Mouse (Mus musculus) CD4-positive helper T cell, adult 2 months (primary cell): ENCODE measurements around the gene Mrpl43.

ENCODE experiments used
- DNase-seq: peaks from one replicate; pipeline ENCODE4 v3.0.0-alpha.2; 2012; ENCODE audit warnings: low read depth, missing footprints, low spot score

Mrpl43 gene

DNA sequence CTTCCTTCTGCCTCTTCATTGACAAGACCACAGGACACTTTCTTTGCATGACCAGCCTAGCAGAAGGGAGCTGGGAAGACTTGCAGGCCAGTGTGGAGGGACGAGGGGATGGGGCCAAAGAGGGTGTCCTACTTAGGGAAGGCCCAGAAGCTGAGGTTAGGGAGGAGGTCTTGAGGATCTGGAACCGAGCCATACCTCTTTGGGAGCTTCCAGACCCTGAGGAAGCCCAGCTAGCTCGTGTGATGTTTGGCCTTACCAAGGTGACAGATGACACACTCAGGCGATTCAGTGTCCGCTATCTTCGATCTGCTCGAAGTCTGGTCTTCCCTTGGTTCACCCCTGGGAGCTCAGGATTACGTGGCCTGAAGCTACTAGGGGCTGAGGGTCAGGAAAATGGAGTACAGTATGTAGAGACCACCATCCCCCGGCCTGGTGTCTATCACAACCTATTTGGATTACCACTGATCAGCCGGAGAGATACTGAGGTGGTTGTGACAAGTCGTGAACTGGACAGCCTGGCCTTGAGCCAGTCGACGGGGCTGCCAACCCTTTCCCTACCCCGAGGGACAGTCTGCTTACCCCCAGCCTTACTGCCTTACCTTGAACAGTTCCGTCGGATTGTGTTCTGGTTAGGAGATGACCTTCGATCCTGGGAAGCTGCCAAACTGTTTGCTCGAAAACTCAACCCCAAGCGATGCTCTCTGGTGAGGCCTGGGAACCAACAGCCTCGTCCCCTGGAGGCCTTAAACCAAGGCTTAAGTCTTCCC lies 1.4 kb upstream of the Mrpl43 start:
- DNase-seq = no peak

GRCm38 (mm10) chr19:45007021-45007420 lies 779 bp upstream of the Mrpl43 start:
- peak; percentile 50 for DNase-seq

GRCm38 (mm10) chr19:45005444-45005843 lies 798 bp downstream of the Mrpl43 start, which contains the start of gene Twnk:
TSS of gene Twnk (plus strand) at chr19:45005663.
- DNase-seq = peak; percentile 53

- DNase-seq = no peak
These were observed 2.3 kb downstream of the Mrpl43 start for GRCm38 (mm10) chr19:45003740-45004516.

- no peak for DNase-seq
These were observed 3.9 kb downstream of the Mrpl43 start for GRCm38 (mm10) chr19:45002301-45002700.

GRCm38 (mm10) chr19:44999647-45000046 lies 6.6 kb downstream of the Mrpl43 start:
- DNase-seq = no peak

DNA sequence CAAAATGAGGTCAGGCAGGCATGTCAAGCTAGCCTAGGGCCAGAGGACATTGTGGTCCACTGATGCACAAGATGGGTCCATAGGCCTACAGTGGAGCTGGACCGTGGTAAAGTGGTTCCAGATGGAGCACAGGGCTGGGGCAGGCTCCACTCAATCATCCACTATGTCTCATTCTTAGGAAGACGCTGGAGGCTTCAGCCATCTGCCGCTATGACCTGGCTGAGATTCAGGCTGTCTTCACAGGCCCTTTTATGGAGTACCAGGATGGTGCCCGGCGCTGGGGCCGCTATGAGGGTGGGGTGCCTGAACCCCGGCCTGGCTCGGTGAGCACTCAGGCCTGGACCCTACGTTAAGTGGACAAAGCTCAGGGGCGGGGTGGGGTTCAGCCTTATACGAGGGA lies 8.5 kb downstream of the Mrpl43 start:
- no peak for DNase-seq

DNA sequence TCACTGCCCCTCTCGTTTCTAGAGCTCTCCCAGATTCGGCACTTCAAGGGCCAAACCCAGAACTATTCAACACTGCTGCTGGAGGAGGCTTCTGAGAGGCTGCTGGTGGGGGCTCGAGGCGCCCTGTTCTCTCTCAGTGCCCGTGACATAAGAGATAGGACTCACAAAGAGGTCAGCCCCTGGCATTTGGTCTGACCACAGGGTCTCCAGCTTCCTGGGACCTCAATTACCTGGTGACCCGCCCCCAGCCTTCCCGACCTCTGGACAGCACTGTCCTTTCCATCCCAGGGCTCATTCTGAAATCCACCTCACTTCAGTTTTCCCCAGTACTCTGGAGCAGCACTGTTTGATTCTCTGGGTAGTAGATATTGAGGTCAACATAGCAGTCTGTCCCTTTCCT lies 13.5 kb downstream of the Mrpl43 start:
- no peak for DNase-seq

GRCm38 (mm10) chr19:44992246-44992645 lies 14.0 kb downstream of the Mrpl43 start:
- DNase-seq = no peak

GRCm38 (mm10) chr19:44991031-44991430 lies 15.2 kb downstream of the Mrpl43 start:
- no peak for DNase-seq

GRCm38 (mm10) chr19:44989567-44990495 lies 16.4 kb downstream of the Mrpl43 start:
- no peak for DNase-seq

DNA sequence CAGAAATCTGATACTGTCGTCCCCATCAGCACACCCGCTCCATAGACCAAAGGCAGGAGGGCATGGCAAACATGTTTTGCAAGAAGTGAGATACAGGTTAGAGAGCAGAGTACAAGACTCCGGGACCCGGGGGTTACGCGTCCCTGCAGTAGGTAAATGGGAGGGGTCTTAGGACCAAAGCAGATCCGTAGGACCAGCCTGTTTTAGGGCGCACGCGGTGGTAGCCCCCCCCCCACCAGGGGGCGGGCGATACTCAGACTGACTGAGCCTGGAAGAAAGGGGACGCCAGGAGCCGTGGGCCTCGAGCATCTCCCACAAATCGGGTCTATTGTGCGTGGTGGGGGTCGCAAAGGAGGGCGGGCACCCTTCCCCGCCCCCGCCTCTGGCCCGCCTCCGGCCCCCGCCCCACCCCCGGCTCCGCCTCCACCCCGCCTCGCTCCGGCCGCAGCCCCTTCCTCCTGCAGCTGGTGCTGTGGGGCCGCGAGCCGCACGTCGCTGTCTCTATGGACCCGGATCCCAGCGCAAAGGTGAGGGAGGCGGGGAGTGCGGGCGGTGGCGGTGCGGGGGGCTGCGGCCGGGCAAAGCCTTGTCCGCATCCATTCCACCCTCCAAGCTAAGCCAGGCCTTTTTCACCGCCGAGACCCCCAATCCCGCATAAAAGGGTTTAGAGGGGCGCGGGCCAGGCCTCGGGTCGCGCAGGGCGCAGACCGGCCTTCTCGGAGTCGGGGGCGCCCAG lies 17.2 kb downstream of the Mrpl43 start, which contains the start of gene Sema4g:
Gene Sema4g (plus strand): TSS at position 271 of the 736 bp plus-strand sequence.
- peak; percentile 29 for DNase-seq

DNA sequence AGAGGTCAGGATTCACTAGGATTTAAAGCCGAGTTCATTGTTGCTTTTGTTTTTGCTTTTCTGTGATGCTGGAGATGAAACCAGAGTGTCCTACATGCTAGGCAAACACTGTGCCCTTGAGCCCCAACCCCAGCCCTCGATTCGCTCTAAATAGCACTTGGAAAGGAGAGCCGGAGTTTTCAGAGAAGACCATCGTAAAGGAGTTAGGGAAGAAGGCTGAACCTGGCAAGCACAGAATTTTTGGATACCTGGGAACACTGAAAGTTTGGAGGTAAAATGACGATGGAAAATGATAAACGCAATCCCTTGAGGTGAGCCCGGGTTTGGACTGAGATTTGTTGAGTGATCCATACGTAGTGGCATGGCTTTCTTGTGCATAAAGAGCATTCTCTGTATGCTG lies 17.9 kb downstream of the Mrpl43 start:
- DNase-seq = no peak

DNA sequence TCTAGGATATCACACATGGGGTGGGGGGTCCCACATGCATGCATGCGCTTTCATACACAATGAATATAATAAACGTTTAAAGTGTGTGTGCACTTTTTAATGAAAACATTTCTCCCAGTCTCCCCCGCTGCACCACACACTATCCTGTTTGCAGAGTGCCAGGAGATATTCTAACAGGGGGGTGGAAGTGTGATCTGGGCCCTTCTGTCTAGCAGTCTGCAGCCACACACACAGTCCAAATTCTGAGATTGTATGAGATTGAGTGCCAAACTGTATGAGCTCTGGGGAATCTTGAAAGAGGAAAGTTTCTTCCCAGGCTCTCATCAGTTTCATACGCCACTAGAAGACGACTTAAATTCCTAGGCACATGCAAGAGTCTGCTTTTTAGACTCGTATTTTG lies 18.4 kb downstream of the Mrpl43 start:
- no peak for DNase-seq

- DNase-seq = no peak
These were observed 19.2 kb downstream of the Mrpl43 start for GRCm38 (mm10) chr19:44987004-44987403.

DNA sequence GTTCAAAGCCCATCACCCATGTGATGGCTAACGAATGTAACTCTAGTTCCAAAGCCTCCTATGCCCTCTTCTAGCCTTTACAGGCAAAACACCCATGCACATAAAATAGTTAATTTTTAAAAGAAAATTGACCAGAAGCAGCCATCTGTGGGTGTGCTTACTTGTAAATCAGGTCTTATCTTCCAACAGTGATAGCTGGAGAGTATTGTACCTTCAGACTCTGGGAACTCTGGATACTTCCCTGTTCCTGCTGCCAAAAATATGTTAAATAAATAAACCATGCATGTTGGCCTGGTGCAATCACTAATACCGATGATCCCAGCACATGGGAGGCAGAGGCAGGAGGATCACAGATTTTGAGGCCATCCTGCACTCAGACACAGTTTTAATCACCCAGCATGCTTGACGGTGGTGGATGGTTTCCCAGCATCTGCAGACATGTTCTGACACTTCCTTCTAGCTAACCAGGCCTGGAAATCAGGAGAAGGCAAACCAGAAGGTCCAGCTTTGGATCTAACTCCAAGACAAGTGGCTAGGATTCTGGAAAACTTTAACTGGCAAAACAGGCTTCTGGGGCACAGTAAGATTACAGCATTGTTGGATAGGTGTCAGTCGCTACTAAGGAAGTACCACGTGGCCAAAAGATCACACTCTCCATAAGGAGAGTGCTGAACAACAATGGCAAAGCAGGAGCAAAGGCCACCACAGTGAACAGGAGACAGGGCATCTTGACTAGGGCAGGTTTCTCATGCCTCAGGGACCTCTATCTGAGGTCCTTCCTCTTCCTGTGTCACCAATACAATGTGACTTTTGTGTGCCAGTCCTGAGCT lies 20.9 kb downstream of the Mrpl43 start:
- no peak for DNase-seq

DNA sequence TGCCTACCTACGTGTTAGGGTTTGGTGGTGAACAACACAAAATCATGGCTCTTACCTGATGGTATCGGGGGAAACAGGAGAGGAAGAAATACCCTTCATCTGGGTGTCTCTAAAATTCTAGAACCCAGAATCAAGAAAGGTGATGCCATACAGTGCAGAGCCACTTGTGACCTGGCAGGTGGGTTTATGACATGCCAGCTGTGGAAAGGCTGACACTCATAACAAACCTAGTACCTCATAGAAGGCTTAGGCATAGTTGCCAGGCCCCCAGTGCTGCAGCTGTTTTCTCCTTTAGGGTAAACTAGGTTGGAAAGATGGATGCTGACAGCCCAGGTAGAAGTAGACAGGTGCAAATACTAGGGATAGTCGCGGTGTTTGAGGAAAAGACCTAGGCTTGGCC lies 21.8 kb downstream of the Mrpl43 start:
- no peak for DNase-seq

- DNase-seq = no peak
These were observed 22.9 kb downstream of the Mrpl43 start for GRCm38 (mm10) chr19:44983366-44983765.

DNA sequence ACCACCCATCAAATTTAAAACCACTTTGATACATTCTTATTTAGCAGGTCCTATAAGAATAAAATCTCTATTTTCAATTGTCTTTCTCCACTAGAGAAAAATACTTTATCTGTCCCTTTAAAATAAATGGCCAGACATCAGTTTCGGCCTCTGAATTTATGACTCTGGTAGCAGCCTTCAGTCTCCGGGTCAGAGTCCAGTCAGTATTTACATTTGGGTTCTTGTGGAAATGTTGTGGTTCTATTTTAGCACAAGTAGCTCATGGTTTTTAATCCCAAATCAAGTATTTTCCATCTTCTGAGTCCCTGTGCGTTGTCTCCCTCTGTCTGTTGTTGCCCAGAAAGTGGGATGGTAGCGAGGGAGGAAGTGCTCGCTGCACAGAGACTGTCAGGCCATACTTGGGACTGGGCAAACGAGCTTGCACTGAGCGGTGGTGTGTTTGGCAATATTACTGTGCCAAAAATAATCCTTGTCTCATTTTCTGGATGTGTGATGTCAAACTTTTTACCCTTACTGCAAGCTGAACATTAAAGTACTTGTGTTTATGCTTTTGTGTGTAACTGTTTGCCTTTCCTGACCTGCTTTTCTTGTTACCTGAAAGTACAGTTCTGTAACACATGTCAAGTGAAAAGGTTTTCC lies 23.6 kb downstream of the Mrpl43 start:
- DNase-seq = no peak

- no peak for DNase-seq
These were observed 25.5 kb downstream of the Mrpl43 start for GRCm38 (mm10) chr19:44980787-44981186.
